Mouse (Mus musculus) liver, embryonic 12.5 days (tissue): ENCODE measurements around the gene Sh3pxd2a. TPM values are rescaled to one million over a fixed set of nuclear protein-coding genes. Genes with fewer than 3 reads are reported as not detected.

Experiments
- ATAC-seq: fragments of 200-750 bp; cut with Nextera tagmentation; 2 replicates; pipeline ENCODE4 v1.8.0; 2017; ENCODE audit warnings: moderate number of reproducible peaks, mild to moderate bottlenecking, moderate library complexity
- H3K27ac ChIP-seq: fragments of 300-500 bp; sonication (generic); 2 replicates; pipeline ENCODE4 v1.5.1; 2016; ENCODE audit warnings: mild to moderate bottlenecking
- H3K27me3 ChIP-seq: fragments of 300-500 bp; sonication (generic); replicated peaks from 2 replicates; pipeline ENCODE4 v1.6.1; 2016; ENCODE audit warnings: mild to moderate bottlenecking, moderate library complexity
- H3K36me3 ChIP-seq: fragments of 300-500 bp; sonication (generic); 2 replicates; pipeline ENCODE4 v1.6.1; 2016; ENCODE audit warnings: mild to moderate bottlenecking, moderate library complexity
- H3K4me1 ChIP-seq: fragments of 300-500 bp; sonication (generic); 2 replicates; pipeline ENCODE4 v1.6.1; 2016
- H3K4me2 ChIP-seq: fragments of 300-500 bp; sonication (generic); 2 replicates; pipeline ENCODE4 v1.6.1; 2016; ENCODE audit warnings: mild to moderate bottlenecking, moderate library complexity
- H3K4me3 ChIP-seq: fragments of 300-500 bp; sonication (generic); 2 replicates; pipeline ENCODE4 v1.5.1; 2016; ENCODE audit warnings: mild to moderate bottlenecking, moderate library complexity
- H3K9ac ChIP-seq: fragments of 300-500 bp; sonication (generic); 2 replicates; pipeline ENCODE4 v1.6.1; 2016; ENCODE audit warnings: mild to moderate bottlenecking, moderate library complexity
- H3K9me3 ChIP-seq: fragments of 300-500 bp; sonication (generic); replicated peaks from 2 replicates; pipeline ENCODE4 v1.6.1; 2016; ENCODE audit warnings: mild to moderate bottlenecking, moderate library complexity
- WGBS: fragments of 180-500 bp; shearing (Covaris S2); methylation state at CpG from one replicate; pipeline ENCODE4 v1.1.7; 2016; ENCODE audit not compliant: insufficient replicate concordance; 5-methylcytosine and 5-hydroxymethylcytosine counted together
- polyA plus RNA-seq: library from polyadenylated mRNA; unstranded; fragments of >200 nt; fragmentation: Nextera tagmentation; extraction: Ambion mirVana; gene quantifications from 2 replicates; pipeline ENCODE4 v1.2.1, GENCODE M21; 2016

Sh3pxd2a gene
- polyA plus RNA-seq, 1 experiment from 2014 or later, result 1.1 TPM

DNA sequence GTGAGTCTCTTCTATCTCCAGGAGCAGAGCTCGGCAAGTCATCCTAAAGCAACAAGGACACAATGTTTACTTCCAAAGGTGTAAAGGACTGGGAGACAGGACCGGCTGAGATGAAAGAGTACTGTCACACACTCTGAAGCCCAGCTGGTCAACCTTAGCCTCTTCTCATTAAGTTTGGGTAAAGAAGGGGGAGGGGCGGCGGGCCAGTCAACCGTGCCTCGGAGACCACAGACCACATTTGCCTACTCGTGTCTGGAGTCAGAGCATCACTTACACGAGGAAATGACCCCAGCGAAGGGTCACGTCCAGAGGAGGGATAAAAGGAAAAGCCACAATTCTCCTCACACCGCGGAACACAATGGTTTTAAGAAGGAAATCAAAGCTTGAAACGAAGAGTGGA lies 995 bp downstream of the Sh3pxd2a start:
- Histone ChIP-seq H3K9me3 (0 out of 2 replicates have a peak, but pooled peaks cover 3% of the 10 kb centered on the region), H3K4me1 (peaks cover 62% of the 10 kb centered on the region), H3K4me3 (peak overlapping the region; percentile 71), H3K27me3 (peaks cover 38% of the 10 kb centered on the region), H3K36me3 (peaks cover 6% of the 10 kb centered on the region; the same call in 1 of the 2 replicates), H3K9ac (peak overlapping the region; percentile 86), H3K4me2 (peak overlapping the region; percentile 96), H3K27ac (no peak overlapping the region)
- no peak for ATAC-seq
- WGBS, result 5% methylated on average over 13 of the region's 13 CpGs

DNA sequence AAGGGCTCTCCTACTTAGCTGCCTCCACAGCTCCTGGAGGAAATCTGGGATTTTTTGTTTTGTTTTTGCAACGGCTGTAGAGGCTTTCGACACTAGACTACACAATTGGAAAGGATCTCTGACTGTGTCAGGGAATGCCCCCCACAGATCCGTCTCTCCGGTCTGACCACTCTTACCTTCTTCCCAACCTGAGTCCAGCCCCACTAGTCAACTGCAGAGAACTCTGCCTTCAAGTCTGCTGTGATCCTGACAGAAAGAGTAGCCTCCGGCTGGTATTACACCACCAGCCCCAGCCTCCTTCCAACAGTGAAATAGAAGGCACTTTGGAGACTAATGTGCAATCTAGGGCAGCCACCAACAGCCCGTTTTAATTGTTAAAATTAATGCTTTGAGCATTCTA lies 1.5 kb downstream of the Sh3pxd2a start:
- 0 out of 2 replicates have a peak, but pooled peaks cover 3% of the 10 kb centered on the region for H3K9me3 ChIP-seq
- no peak for ATAC-seq
- peaks cover 38% of the 10 kb centered on the region for H3K27me3 ChIP-seq
- peak overlapping the region; percentile 96 for H3K4me2 ChIP-seq
- no peak overlapping the region; the same call in 1 of the 2 replicates for H3K9ac ChIP-seq
- H3K27ac ChIP-seq, result no peak overlapping the region
- 61% methylated on average over 6 of the region's 6 CpGs for WGBS
- H3K4me1 ChIP-seq, result peaks cover 64% of the 10 kb centered on the region
- H3K4me3 ChIP-seq, result peak overlapping the region; percentile 71
- peaks cover 6% of the 10 kb centered on the region; the same call in 1 of the 2 replicates for H3K36me3 ChIP-seq

DNA sequence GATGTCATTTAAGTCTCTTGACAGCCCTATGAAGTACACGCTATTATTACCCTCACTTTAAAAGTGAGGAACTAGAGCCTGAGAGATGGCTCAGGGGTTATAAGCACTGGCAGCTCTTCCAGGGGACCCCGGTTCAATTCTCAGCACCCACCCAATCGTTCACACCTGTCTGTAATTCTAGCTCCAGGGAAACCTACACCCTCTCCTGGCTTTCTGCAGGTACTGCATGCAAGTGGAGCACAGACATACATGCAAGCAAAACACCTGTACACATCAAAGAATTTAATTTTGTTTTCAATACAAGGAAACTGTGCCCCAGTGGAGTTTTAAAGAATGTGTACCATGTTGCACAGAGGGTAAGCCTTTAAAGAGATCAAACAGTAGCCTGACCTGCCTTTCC lies 2.4 kb downstream of the Sh3pxd2a start:
- 88% methylated on average over 3 of the region's 3 CpGs for WGBS
- H3K9me3 ChIP-seq, result 0 out of 2 replicates have a peak, but pooled peaks cover 3% of the 10 kb centered on the region
- H3K9ac ChIP-seq, result no peak overlapping the region
- no peak overlapping the region for H3K4me2 ChIP-seq
- no peak overlapping the region for H3K27ac ChIP-seq
- peaks cover 38% of the 10 kb centered on the region for H3K27me3 ChIP-seq
- peaks cover 71% of the 10 kb centered on the region for H3K4me1 ChIP-seq
- H3K36me3 ChIP-seq, result peaks cover 6% of the 10 kb centered on the region; the same call in 1 of the 2 replicates
- ATAC-seq, result no peak
- no peak overlapping the region for H3K4me3 ChIP-seq

DNA sequence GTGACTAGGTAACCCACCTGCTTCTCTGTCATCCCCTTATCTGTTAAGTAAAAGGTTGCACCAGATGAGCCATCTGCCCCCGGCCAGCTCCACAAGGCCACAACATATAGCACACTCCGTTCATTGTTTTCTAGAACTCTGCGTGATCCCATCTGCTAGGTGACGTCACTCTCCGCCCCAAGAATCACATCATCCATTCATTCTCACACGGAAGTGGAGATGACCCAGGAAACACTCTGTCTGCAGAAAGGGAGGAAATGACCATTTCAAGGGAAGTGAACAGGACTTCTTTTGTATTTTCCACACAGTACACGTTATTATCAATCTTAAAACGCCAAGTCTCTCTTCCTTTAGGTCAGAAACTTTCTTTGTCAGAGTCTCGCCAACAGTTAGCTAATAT lies 2.8 kb downstream of the Sh3pxd2a start:
- H3K4me1 ChIP-seq, result peaks cover 76% of the 10 kb centered on the region
- 78% methylated on average over 9 of the region's 9 CpGs for WGBS

GRCm38 (mm10) chr19:47460120-47460960 lies 3.9 kb downstream of the Sh3pxd2a start:
- 57% methylated on average over 19 of the region's 19 CpGs for WGBS
- Histone ChIP-seq H3K4me3 (no peak overlapping the region), H3K4me2 (no peak overlapping the region)

More for the DNA sequence above, 2.8 kb downstream of the Sh3pxd2a start:
- H3K4me2 ChIP-seq, result no peak overlapping the region
- H3K36me3 ChIP-seq, result peaks cover 6% of the 10 kb centered on the region; the same call in 1 of the 2 replicates
- H3K9ac ChIP-seq, result no peak overlapping the region
- no peak for ATAC-seq
- H3K27ac ChIP-seq, result no peak overlapping the region
- no peak overlapping the region for H3K4me3 ChIP-seq
- 0 out of 2 replicates have a peak, but pooled peaks cover 3% of the 10 kb centered on the region for H3K9me3 ChIP-seq
- H3K27me3 ChIP-seq, result peaks cover 38% of the 10 kb centered on the region

GRCm38 (mm10) chr19:47459214-47459613 lies 5.0 kb downstream of the Sh3pxd2a start:
- no peak overlapping the region for H3K4me3 ChIP-seq
- no peak for ATAC-seq
- no peak overlapping the region for H3K27ac ChIP-seq
- no peak overlapping the region for H3K9ac ChIP-seq
- peaks cover 6% of the 10 kb centered on the region; the same call in 1 of the 2 replicates for H3K36me3 ChIP-seq
- H3K27me3 ChIP-seq, result peaks cover 20% of the 10 kb centered on the region
- 75% methylated on average over 5 of the region's 5 CpGs for WGBS
- H3K4me2 ChIP-seq, result no peak overlapping the region
- peaks cover 85% of the 10 kb centered on the region for H3K4me1 ChIP-seq
- H3K9me3 ChIP-seq, result 0 out of 2 replicates have a peak, but pooled peaks cover 3% of the 10 kb centered on the region

More at GRCm38 (mm10) chr19:47460120-47460960, 3.9 kb downstream of the Sh3pxd2a start:
- ATAC-seq, result no peak
- Histone ChIP-seq H3K36me3 (peaks cover 6% of the 10 kb centered on the region; the same call in 1 of the 2 replicates), H3K9me3 (0 out of 2 replicates have a peak, but pooled peaks cover 3% of the 10 kb centered on the region), H3K9ac (no peak overlapping the region), H3K4me1 (peaks cover 85% of the 10 kb centered on the region), H3K27me3 (peaks cover 31% of the 10 kb centered on the region), H3K27ac (no peak overlapping the region)

DNA sequence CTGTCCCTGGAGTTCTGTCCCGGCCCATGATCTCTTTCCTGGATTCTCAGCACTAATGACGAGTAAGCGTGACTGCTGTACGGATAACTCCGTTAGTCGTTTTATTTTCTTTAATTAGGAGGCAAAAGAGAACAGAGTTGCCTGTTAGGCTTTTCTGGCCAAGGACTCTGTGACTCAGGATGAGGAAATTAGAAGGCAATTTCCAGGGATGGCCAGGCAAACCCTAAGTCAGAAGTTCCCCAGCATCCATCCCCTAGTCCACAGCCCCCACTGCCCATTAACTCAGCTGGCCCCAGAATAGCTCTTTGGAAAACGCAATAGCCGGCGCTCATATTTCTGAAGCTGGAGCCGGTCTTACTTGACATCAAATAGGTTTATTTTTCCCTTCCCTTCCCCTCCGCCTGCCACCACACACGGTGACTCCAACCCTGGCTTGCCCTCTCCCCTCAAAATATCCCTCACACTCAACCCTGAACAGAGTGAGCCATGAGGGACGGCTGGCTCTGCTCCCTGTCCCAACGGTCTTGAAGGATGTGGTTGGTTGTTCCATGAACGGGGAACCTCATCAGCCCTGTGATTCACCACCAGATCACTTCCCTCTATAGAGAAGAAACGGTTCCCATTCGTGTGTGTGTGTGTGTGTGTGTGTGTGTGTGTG lies 5.6 kb downstream of the Sh3pxd2a start:
- peaks cover 6% of the 10 kb centered on the region; the same call in 1 of the 2 replicates for H3K36me3 ChIP-seq
- no peak overlapping the region for H3K9ac ChIP-seq
- ATAC-seq, result no peak
- peak overlapping the region; percentile 66; the same call in 1 of the 2 replicates for H3K27ac ChIP-seq
- peaks cover 85% of the 10 kb centered on the region for H3K4me1 ChIP-seq
- WGBS, result 61% methylated on average over 17 of the region's 17 CpGs
- peaks cover 15% of the 10 kb centered on the region; the same call in 1 of the 2 replicates for H3K27me3 ChIP-seq
- no peak overlapping the region for H3K4me2 ChIP-seq
- 0 out of 2 replicates have a peak, but pooled peaks cover 3% of the 10 kb centered on the region for H3K9me3 ChIP-seq
- no peak overlapping the region for H3K4me3 ChIP-seq

DNA sequence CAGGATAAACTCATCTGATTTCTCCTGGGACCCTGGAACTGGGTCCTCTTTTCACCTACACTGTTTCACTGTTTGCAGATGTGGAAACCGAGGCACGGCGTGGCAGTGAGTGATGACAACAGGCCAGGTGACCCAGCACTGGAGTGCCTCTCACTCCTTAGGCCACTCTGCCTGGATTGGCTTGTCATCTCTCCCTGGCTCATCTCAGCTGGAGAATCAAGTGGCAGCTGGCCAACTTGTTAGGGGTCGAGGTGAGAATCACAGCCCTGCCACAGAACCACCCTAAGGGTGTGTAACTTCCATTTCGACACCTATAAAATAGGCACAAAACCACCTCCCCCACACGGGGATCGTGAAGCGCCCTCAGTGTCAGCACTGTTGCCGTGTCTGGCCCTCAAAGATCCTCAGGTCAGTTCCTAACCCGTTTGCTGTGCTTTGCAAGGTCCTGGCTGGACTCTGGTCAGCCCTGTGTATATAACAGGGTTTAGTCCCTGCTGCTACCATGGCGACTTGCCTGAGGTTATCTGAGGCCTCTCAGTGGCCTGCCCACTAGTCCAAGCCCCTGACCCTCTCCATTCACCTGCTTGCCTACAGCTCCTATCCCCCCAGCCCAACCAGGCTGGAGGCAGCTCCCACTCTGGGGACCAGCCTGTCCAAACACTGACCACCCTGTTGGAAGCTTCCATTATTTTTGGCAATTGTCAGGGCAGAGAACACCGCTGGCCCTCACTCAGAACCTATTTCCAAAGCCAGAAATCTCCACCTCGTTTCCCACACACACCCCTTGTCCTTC lies 6.3 kb downstream of the Sh3pxd2a start:
- 61% methylated on average over 13 of the region's 13 CpGs for WGBS
- Histone ChIP-seq H3K4me3 (no peak overlapping the region), H3K27me3 (peaks cover 11% of the 10 kb centered on the region; the same call in 1 of the 2 replicates), H3K27ac (peak overlapping the region; percentile 66; the same call in 1 of the 2 replicates), H3K9me3 (0 out of 2 replicates have a peak, but pooled peaks cover 3% of the 10 kb centered on the region), H3K4me2 (0 out of 2 replicates have a peak overlapping the region, but pooled peaks have one; percentile 4), H3K36me3 (peaks cover 6% of the 10 kb centered on the region; the same call in 1 of the 2 replicates), H3K9ac (no peak overlapping the region), H3K4me1 (peaks cover 79% of the 10 kb centered on the region)
- peak; percentile 68 for ATAC-seq

DNA sequence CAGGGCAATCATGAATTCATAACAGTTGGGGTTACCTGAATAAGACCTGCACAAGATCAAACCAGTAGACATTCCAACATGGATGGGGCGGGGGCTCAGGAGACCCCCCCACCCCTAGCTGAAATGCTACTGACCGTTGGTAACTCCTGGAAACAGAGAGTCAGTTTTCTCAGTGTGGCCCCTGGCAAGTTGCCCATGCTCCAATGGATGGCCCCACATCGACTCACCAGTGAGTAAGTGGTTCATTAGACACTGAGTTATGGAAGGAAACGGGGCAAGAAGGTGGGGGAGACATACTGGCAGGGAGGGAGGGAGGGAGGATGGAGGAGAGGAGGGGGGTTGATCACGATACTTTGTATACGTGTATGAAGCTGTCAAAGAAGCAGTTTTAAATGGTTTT lies 8.2 kb downstream of the Sh3pxd2a start:
- Histone ChIP-seq H3K4me1 (peaks cover 79% of the 10 kb centered on the region), H3K36me3 (no peaks in the 10 kb centered on the region), H3K9me3 (no peaks in the 10 kb centered on the region), H3K27me3 (no peaks in the 10 kb centered on the region), H3K4me3 (no peak overlapping the region), H3K9ac (no peak overlapping the region), H3K27ac (no peak overlapping the region), H3K4me2 (no peak overlapping the region)
- WGBS, result 53% methylated on average over 6 of the region's 6 CpGs
- no peak for ATAC-seq

- Histone ChIP-seq H3K4me3 (no peak overlapping the region), H3K27me3 (no peaks in the 10 kb centered on the region), H3K9ac (no peak overlapping the region), H3K4me1 (peaks cover 82% of the 10 kb centered on the region), H3K36me3 (no peaks in the 10 kb centered on the region), H3K4me2 (peak overlapping the region; percentile 24), H3K27ac (peak overlapping the region; percentile 30; the same call in 1 of the 2 replicates), H3K9me3 (no peaks in the 10 kb centered on the region)
- peak; percentile 57 for ATAC-seq
- WGBS, result 38% methylated on average over 15 of the region's 15 CpGs
Measured at GRCm38 (mm10) chr19:47455001-47455755, 9.0 kb downstream of the Sh3pxd2a start.
